Mouse (Mus musculus) G1E (cell line): Measurements from ENCODE around the gene Oxsr1. TPM values are rescaled to one million over a fixed set of nuclear protein-coding genes. Genes with fewer than 3 reads are reported as not detected.

Experiments
- ATAC-seq: 2 replicates; pipeline ENCODE4 v1.8.0; 2016; ENCODE audit warnings: mild to moderate bottlenecking; ENCODE audit not compliant: insufficient number of reproducible peaks, poor library complexity, low FRiP score, severe bottlenecking; ENCODE audit errors: extremely low read depth
- DNase-seq: peaks from one replicate; pipeline ENCODE4 v3.0.0; 2012; ENCODE audit warnings: low spot score
- H3K27me3 ChIP-seq: 2 replicates; pipeline ENCODE4 v1.6.1; 2012; ENCODE audit warnings: mild to moderate bottlenecking, low read length, inconsistent platforms; ENCODE audit not compliant: insufficient read depth
- H3K36me3 ChIP-seq: replicated peaks from 2 replicates; pipeline ENCODE3; 2012; ENCODE audit warnings: mild to moderate bottlenecking, inconsistent platforms
- H3K4me1 ChIP-seq: 2 replicates; pipeline ENCODE4 v1.6.1; 2012; ENCODE audit warnings: low read depth, low read length, inconsistent platforms, mixed read lengths; ENCODE audit not compliant: insufficient read depth
- H3K4me3 ChIP-seq: 2 replicates; pipeline ENCODE4 v1.5.1; 2012; ENCODE audit warnings: low read depth, mild to moderate bottlenecking, inconsistent platforms, low read length, moderate library complexity, mixed read lengths
- H3K9me3 ChIP-seq: replicated peaks from 2 replicates; pipeline ENCODE4 v1.6.1; 2012; ENCODE audit warnings: inconsistent platforms
- CTCF ChIP-seq: IDR thresholded peaks from 2 replicates; pipeline ENCODE4 v1.5.1; 2012; ENCODE audit warnings: low read depth, low read length, inconsistent platforms, mixed read lengths
- GATA1 ChIP-seq: IDR thresholded peaks from 2 replicates; pipeline ENCODE4 v1.6.1; 2012; ENCODE audit warnings: borderline replicate concordance, low read length, inconsistent platforms, mixed read lengths
- GATA2 ChIP-seq: IDR thresholded peaks from 2 replicates; pipeline ENCODE4 v1.6.1; 2012; ENCODE audit warnings: low read depth, low read length, inconsistent platforms, borderline replicate concordance
- POLR2AphosphoS5 ChIP-seq: IDR thresholded peaks from 2 replicates; pipeline ENCODE4 v1.6.1; 2012; ENCODE audit warnings: low read depth, low read length, inconsistent platforms; ENCODE audit not compliant: insufficient replicate concordance
- TAL1 ChIP-seq: conservative IDR thresholded peaks from 2 replicates; pipeline ENCODE4 v1.6.1; 2012; ENCODE audit warnings: low read depth, low read length, inconsistent platforms, mixed read lengths
- polyA plus RNA-seq: library from polyadenylated mRNA; stranded (reverse); fragments of >175 nt; gene quantifications from 2 replicates; pipeline ENCODE4 v1.2.3, GENCODE M21; 2012
- total RNA-seq, 2 experiments: library from RNA; stranded (forward) in 1 of 2; stranded (reverse) in 1 of 2; fragments of 200-1000 nt in 1 of 2; fragments of >200 nt in 1 of 2; fragmentation: Nextera tagmentation in 1 of 2; gene quantifications; 2 replicates each; pipeline ENCODE4 v1.2.3; 2014 to 2017

Oxsr1 gene
- total and polyA plus RNA-seq, 3 experiments: 14.7 to 59.7 (median 56.3) TPM

DNA sequence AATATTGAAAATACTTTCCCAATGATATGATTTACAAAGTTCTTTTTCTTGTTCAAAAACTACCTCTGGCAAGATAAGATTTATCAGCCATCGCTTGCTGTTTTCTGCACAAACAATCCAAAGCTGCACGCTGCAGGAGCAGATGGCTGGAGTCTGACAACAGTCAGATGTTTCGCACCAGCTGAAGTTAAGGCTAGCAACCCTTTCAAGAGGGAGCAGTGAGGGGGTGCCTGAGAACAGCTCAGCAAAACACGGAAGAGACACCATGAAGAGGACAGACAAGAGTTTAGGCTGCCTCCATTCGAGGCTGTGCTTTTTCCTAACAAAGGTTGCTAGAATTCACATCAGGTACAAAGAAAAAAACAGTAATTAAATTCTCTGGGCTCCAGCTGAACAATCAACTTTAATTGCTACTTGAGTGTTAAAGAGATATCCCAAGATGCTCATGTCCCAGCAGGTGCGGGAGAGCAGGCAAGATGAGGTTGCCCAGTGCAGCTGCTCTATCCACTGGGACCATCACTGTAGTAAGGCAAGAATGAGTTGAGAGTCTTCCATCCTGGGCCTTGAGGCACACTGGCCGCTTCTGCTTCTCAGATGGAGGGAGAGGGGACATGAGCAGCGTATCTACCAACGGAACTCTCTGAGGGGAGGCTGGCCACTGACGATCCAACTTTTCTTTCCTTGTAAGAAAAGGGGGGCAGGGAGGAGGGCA is 81.8 kb downstream of the Oxsr1 start:
- ATAC-seq (no peak), DNase-seq (no peak)
- Histone ChIP-seq H3K36me3 (peaks cover 71% of the 10 kb centered on the region), H3K27me3 (no peaks in the 10 kb centered on the region), H3K4me3 (no peak overlapping the region), H3K4me1 (no peaks in the 10 kb centered on the region), H3K9me3 (no peaks in the 10 kb centered on the region)
- TF ChIP-seq GATA2: no peak
- TF ChIP-seq POLR2AphosphoS5: no peak
- no peak for TF ChIP-seq TAL1
- TF ChIP-seq GATA1: no peak
- no peak for TF ChIP-seq CTCF

DNA sequence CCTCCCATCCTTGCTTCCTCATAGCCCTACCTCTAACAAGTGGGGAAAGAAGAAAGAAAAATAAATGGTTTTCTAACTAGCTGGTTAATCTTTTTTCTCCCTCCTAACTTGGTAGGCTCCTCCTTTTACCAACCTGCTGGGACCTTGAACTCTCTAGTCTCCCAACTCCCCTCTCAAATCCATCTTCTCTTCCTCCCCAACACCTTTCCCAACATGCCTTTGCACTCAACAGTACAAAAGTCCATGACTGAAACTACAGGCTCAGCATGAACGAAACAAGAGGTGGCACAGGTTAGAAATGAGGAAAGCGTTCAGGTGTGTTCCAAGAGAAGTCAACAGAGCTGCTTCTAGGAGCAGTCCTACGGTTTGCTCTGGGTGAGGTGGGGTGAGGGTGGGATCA is 83.0 kb downstream of the Oxsr1 start:
- Histone ChIP-seq H3K27me3 (no peaks in the 10 kb centered on the region), H3K9me3 (no peaks in the 10 kb centered on the region), H3K4me3 (no peak overlapping the region), H3K36me3 (peaks cover 62% of the 10 kb centered on the region), H3K4me1 (no peaks in the 10 kb centered on the region)
- ATAC-seq (no peak), DNase-seq (no peak)
- TF ChIP-seq GATA2 (no peak), POLR2AphosphoS5 (no peak), GATA1 (no peak), CTCF (no peak), TAL1 (no peak)

DNA sequence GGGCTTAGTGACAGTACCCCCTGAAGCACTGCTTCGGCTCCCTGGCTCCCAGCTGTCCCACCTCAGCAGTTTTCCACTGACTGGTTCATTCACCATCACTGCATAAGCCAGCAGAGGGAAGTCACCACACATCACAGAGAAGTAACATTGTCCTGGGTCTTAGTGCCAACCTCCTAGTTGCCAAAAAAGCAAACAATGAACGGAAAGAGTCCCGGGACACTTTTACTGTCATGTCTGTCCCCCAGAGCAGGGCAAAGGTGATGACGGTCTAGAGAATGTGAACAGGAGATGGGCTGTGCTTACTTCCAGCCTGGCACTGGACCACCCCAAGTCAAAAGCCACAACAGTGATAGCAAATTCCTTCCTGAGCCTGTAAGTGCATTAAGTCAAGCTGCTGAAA is 83.4 kb downstream of the Oxsr1 start:
- H3K9me3 ChIP-seq: no peaks in the 10 kb centered on the region
- H3K27me3 ChIP-seq: no peaks in the 10 kb centered on the region
- TF ChIP-seq GATA1 (no peak), POLR2AphosphoS5 (no peak), GATA2 (no peak), CTCF (no peak), TAL1 (no peak)
- no peak for DNase-seq
- no peak for ATAC-seq
- H3K36me3 ChIP-seq: peaks cover 58% of the 10 kb centered on the region
- no peak overlapping the region for H3K4me3 ChIP-seq
- no peaks in the 10 kb centered on the region for H3K4me1 ChIP-seq

DNA sequence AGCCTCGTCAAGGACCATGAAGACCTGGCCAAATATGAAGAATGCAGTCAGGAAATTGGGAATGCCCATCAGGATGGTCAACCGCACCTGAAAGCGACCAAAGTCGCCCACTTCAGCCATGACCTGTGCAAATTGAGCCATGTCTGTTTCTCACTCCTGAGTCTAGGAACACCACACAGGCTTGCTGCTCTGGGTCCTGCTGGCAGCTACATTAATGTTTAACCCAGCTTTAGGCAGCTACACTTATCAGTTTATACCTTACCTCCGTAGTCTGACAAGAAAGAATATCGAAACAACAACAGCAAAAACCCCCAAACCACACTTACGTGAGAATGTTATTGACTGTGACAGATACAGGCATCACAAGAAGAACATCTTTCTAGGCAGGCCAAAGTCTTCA is 90.7 kb downstream of the Oxsr1 start:
- H3K9me3 ChIP-seq: no peaks in the 10 kb centered on the region
- H3K4me3 ChIP-seq: no peak overlapping the region
- no peaks in the 10 kb centered on the region for H3K36me3 ChIP-seq
- TF ChIP-seq TAL1 (no peak), CTCF (no peak), POLR2AphosphoS5 (no peak), GATA1 (no peak), GATA2 (no peak)
- no peaks in the 10 kb centered on the region for H3K4me1 ChIP-seq
- ATAC-seq (no peak), DNase-seq (no peak)
- H3K27me3 ChIP-seq: peaks cover 2% of the 10 kb centered on the region; the same call in 1 of the 2 replicates

DNA sequence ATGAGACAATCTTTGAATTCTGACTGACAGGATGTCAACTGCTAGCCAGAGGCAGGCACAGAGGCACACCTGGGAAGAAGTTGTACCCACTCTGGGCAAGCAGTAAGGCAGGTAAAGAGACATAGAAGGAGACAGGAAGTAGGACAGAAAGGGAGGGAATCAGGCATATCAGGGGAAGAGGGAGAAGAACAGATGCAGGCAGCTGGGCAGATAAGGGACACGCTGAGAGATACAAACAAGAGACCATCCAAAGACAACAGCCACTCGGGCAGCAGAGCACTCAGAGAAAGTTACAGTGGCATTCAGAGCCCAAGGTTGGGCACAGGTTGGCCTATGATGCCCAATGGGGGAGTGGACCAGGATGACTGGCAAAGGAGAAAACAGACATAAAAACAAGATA is 91.4 kb downstream of the Oxsr1 start:
- ATAC-seq (no peak), DNase-seq (no peak)
- Histone ChIP-seq H3K4me3 (no peak overlapping the region), H3K9me3 (no peaks in the 10 kb centered on the region), H3K4me1 (no peaks in the 10 kb centered on the region), H3K27me3 (peaks cover 2% of the 10 kb centered on the region; the same call in 1 of the 2 replicates), H3K36me3 (no peaks in the 10 kb centered on the region)
- TF ChIP-seq GATA1 (no peak), POLR2AphosphoS5 (no peak), GATA2 (no peak), CTCF (no peak), TAL1 (no peak)

GRCm38 (mm10) chr9:119220249-119220648 is 102.0 kb downstream of the Oxsr1 start:
- no peak overlapping the region for H3K4me3 ChIP-seq
- DNase-seq (no peak), ATAC-seq (no peak)
- H3K27me3 ChIP-seq: no peaks in the 10 kb centered on the region
- 0 out of 2 replicates have a peak, but pooled peaks cover 2% of the 10 kb centered on the region for H3K9me3 ChIP-seq
- no peaks in the 10 kb centered on the region for H3K36me3 ChIP-seq
- no peak for TF ChIP-seq GATA1
- no peak for TF ChIP-seq GATA2
- TF ChIP-seq CTCF: no peak
- TF ChIP-seq TAL1: no peak
- TF ChIP-seq POLR2AphosphoS5: no peak
- no peaks in the 10 kb centered on the region for H3K4me1 ChIP-seq
